Mouse (Mus musculus) CH12.LX (cell line): ENCODE results near the gene Ppp1cc. TPM values are rescaled to one million over a fixed set of nuclear protein-coding genes. Genes with fewer than 3 reads are reported as not detected.

ENCODE experiments used
- DNase-seq: peaks from one replicate; pipeline ENCODE4 v3.0.0-alpha.2; 2013; ENCODE audit errors: extremely low read depth
- H3K27ac ChIP-seq: 2 replicates; pipeline ENCODE4 v1.5.1; 2012; ENCODE audit warnings: low read depth, mild to moderate bottlenecking, control low read depth, moderate library complexity; ENCODE audit not compliant: insufficient read depth
- H3K27me3 ChIP-seq: replicated peaks from 2 replicates; pipeline ENCODE3; 2012; ENCODE audit warnings: inconsistent platforms
- H3K36me3 ChIP-seq, 2 experiments: replicated peaks in 1 of 2; 2 replicates each; pipeline versions ENCODE3 to v1.6.1; 2012; ENCODE audit warnings: inconsistent platforms in 1 of 2, low read length in 1 of 2, mild to moderate bottlenecking in 1 of 2, mixed read lengths in 1 of 2, moderate library complexity in 1 of 2; ENCODE audit not compliant: control insufficient read depth in 1 of 2, insufficient read depth in 1 of 2
- H3K4me1 ChIP-seq, 2 experiments: 2 replicates each; pipeline ENCODE4 v1.6.1; 2012; ENCODE audit warnings: inconsistent platforms in 1 of 2, moderate library complexity in 1 of 2; ENCODE audit not compliant: insufficient read depth in 2 of 2, control insufficient read depth in 1 of 2
- H3K4me2 ChIP-seq: 2 replicates; pipeline ENCODE4 v1.6.1; 2012; ENCODE audit warnings: low read depth, mild to moderate bottlenecking, control low read depth; ENCODE audit not compliant: poor library complexity, insufficient read depth, severe bottlenecking
- H3K4me3 ChIP-seq, 3 experiments: fragments of 150-350 bp in 1 of 3; sonication (generic) in 1 of 3; replicated peaks in 1 of 3; 2 replicates each; pipeline versions ENCODE3 to v1.5.1; 2011 to 2012; ENCODE audit warnings: low read depth in 2 of 3, low read length in 2 of 3, mild to moderate bottlenecking in 2 of 3, moderate library complexity in 2 of 3, control low read depth in 1 of 3, improper control_type of control experiment in 1 of 3, inconsistent platforms in 1 of 3, mixed read lengths in 1 of 3; ENCODE audit not compliant: poor library complexity in 1 of 3
- H3K79me2 ChIP-seq: replicated peaks from 2 replicates; pipeline ENCODE4 v1.6.1; 2012; ENCODE audit warnings: mild to moderate bottlenecking, moderate library complexity; ENCODE audit not compliant: control insufficient read depth, poor library complexity, insufficient read depth, severe bottlenecking; ENCODE audit errors: extremely low read depth
- H3K9ac ChIP-seq: 2 replicates; pipeline ENCODE4 v1.6.1; 2012; ENCODE audit warnings: low read depth, mild to moderate bottlenecking, control low read depth, moderate library complexity; ENCODE audit not compliant: insufficient read depth
- H3K9me3 ChIP-seq: replicated peaks from 2 replicates; pipeline ENCODE3; 2012; ENCODE audit warnings: low read length, inconsistent platforms, mixed read lengths
- BHLHE40 ChIP-seq: IDR thresholded peaks from 2 replicates; pipeline ENCODE4 v1.6.1; 2011; ENCODE audit warnings: mild to moderate bottlenecking, low read depth, low read length, improper control_type of control experiment
- ELF1 ChIP-seq: IDR thresholded peaks from 2 replicates; pipeline ENCODE4 v1.6.1; 2014; ENCODE audit warnings: low read depth, mild to moderate bottlenecking, inconsistent platforms, low read length, improper control_type of control experiment
- ETS1 ChIP-seq: conservative IDR thresholded peaks from 2 replicates; pipeline ENCODE4 v1.6.1; 2012; ENCODE audit warnings: low read depth, mild to moderate bottlenecking, inconsistent platforms, low read length, improper control_type of control experiment, moderate library complexity
- GABPA ChIP-seq: IDR thresholded peaks from 2 replicates; pipeline ENCODE4 v1.6.1; 2012; ENCODE audit warnings: low read depth, low read length, improper control_type of control experiment, inconsistent platforms; ENCODE audit not compliant: insufficient replicate concordance
- IRF4 ChIP-seq: IDR thresholded peaks from 2 replicates; pipeline ENCODE4 v1.6.1; 2014; ENCODE audit warnings: low read depth, mild to moderate bottlenecking, inconsistent platforms, low read length, improper control_type of control experiment
- JUND ChIP-seq: conservative IDR thresholded peaks from 2 replicates; pipeline ENCODE4 v1.6.1; 2011; ENCODE audit warnings: low read depth, low read length, improper control_type of control experiment
- MAFK ChIP-seq: IDR thresholded peaks from 2 replicates; pipeline ENCODE4 v1.6.1; 2011; ENCODE audit warnings: low read length, improper control_type of control experiment; ENCODE audit not compliant: insufficient replicate concordance
- MAZ ChIP-seq: IDR thresholded peaks from 2 replicates; pipeline ENCODE4 v1.6.1; 2012; ENCODE audit warnings: low read depth, mild to moderate bottlenecking, inconsistent platforms, low read length, improper control_type of control experiment, moderate library complexity
- MEF2A ChIP-seq: IDR thresholded peaks from 2 replicates; pipeline ENCODE4 v1.6.1; 2014; ENCODE audit warnings: low read depth, mild to moderate bottlenecking, inconsistent platforms, low read length, improper control_type of control experiment, borderline replicate concordance
- MXI1 ChIP-seq: IDR thresholded peaks from 2 replicates; pipeline ENCODE4 v1.6.1; 2011; ENCODE audit warnings: mild to moderate bottlenecking, low read depth, low read length, improper control_type of control experiment
- NELFE ChIP-seq: IDR thresholded peaks from 2 replicates; pipeline ENCODE4 v1.6.1; 2011; ENCODE audit warnings: low read depth, low read length, improper control_type of control experiment
- NRF1 ChIP-seq: IDR thresholded peaks from 2 replicates; pipeline ENCODE4 v1.6.1; 2014; ENCODE audit warnings: low read depth, mild to moderate bottlenecking, inconsistent platforms, low read length, improper control_type of control experiment, moderate library complexity
- RAD21 ChIP-seq: IDR thresholded peaks from 2 replicates; pipeline ENCODE4 v1.6.1; 2011; ENCODE audit warnings: low read depth, mild to moderate bottlenecking, low read length, improper control_type of control experiment, moderate library complexity
- SMC3 ChIP-seq: IDR thresholded peaks from 2 replicates; pipeline ENCODE4 v1.6.1; 2011; ENCODE audit warnings: low read depth, low read length, improper control_type of control experiment
- USF1 ChIP-seq: IDR thresholded peaks from 2 replicates; pipeline ENCODE4 v1.6.1; 2014; ENCODE audit warnings: low read depth, mild to moderate bottlenecking, inconsistent platforms, low read length, improper control_type of control experiment
- dilution Hi-C: fragments of 300-500 bp; cut with MboI; formaldehyde crosslinking; loops from 2 replicates; pipeline ENCODE4 v1.14.3; 2020; ENCODE audit warnings: low sequenced_read_pairs; ENCODE audit not compliant: extremely low pct_unique_long_range_greater_than_20kb, extremely low pct_ligation_motif_present
- in situ Hi-C: fragments of 300-500 bp; cut with MboI; formaldehyde crosslinking; loops from 3 replicates; pipeline ENCODE4 v1.14.3; 2019; ENCODE audit warnings: low sequenced_read_pairs, low pct_ligation_motif_present, low pct_unique_long_range_greater_than_20kb, mixed read lengths
- polyA plus RNA-seq: library from polyadenylated mRNA; unstranded; fragments of >175 nt; gene quantifications from 2 replicates; pipeline ENCODE4 v1.2.1, GENCODE M21; 2012; ENCODE audit warnings: low read depth; ENCODE audit not compliant: insufficient read length
- total RNA-seq, 2 experiments: library from RNA; depleted of rRNA; stranded (reverse); fragments of 300-350 nt in 1 of 2; fragments of >200 nt in 1 of 2; gene quantifications; 2 replicates each; pipeline ENCODE4 v1.2.3; 2012 to 2014

Ppp1cc gene
- total and polyA plus RNA-seq, 3 experiments, result 191 to 406 (median 358) TPM

DNA sequence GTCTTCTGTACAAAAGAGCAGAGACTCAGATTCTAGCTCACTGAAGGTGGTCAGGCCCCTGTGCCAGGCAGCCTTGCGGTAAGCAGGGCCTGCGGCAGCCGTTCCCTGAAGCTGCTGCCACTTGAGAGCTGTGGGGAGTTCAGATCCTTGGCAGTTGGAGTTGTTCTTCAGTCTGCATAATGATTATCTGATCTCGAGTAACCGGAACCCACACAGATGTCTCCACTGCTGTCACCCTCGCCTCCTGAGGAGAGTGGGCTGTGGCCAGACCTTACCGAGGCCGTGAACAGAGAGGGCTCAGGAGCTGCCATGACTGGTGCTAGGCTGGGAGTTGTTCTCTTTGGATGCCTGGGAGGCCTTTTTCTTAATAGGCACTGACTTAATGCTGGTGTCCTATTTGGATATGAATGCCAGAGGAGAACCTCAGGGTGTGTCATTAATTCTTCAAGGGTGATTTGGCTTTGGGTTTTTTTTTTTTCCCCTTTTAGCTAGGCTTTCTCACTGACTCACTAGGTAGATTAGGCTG is 8.6 kb downstream of the Ppp1cc start:
- Histone ChIP-seq H3K4me3 (no peak overlapping the region), H3K79me2 (peaks cover 64% of the 10 kb centered on the region), H3K4me2 (no peak overlapping the region), H3K36me3 (peaks cover 84 to 98% of the 10 kb centered on the region in 2 experiments), H3K9me3 (no peaks in the 10 kb centered on the region), H3K4me1 (peaks cover 12 to 28% of the 10 kb centered on the region in 2 experiments), H3K27ac (no peak overlapping the region), H3K9ac (no peak overlapping the region), H3K27me3 (no peaks in the 10 kb centered on the region)
- TF ChIP-seq USF1, result no peak
- no peak for TF ChIP-seq NELFE
- no peak for TF ChIP-seq SMC3
- no peak for TF ChIP-seq BHLHE40
- TF ChIP-seq ETS1, result no peak
- no peak for TF ChIP-seq ELF1
- no peak for TF ChIP-seq JUND
- no peak for TF ChIP-seq MXI1
- TF ChIP-seq NRF1, result no peak
- TF ChIP-seq MAZ, result no peak
- TF ChIP-seq MAFK, result no peak
- TF ChIP-seq MEF2A, result no peak
- no peak for TF ChIP-seq RAD21
- dilution Hi-C loops (no loop called here), in situ Hi-C loops (no loop called here)
- DNase-seq, result no peak

GRCm38 (mm10) chr5:122168344-122169069 is 10.4 kb downstream of the Ppp1cc start:
- TF ChIP-seq IRF4 (no peak), MAFK (no peak), GABPA (no peak)
- dilution Hi-C loops, result no loop called here
- peaks cover 86 to 98% of the 10 kb centered on the region in 2 experiments for H3K36me3 ChIP-seq

More at GRCm38 (mm10) chr5:122168344-122169069, 10.4 kb downstream of the Ppp1cc start:
- H3K4me3 ChIP-seq, result no peak overlapping the region
- no peaks in the 10 kb centered on the region for H3K9me3 ChIP-seq
- no peaks in the 10 kb centered on the region for H3K27me3 ChIP-seq
- no peak overlapping the region for H3K9ac ChIP-seq
- peaks cover 46% of the 10 kb centered on the region for H3K79me2 ChIP-seq
- no peak overlapping the region for H3K27ac ChIP-seq
- no peak for DNase-seq
- H3K4me1 ChIP-seq, result peaks cover 0 to 9% of the 10 kb centered on the region in 2 experiments; a peak in 3 of 4 replicates
- in situ Hi-C loops, result no loop called here
- no peak overlapping the region for H3K4me2 ChIP-seq
